ENCODE assay signal across 7 mouse cellular contexts in the genomic region with DNA sequence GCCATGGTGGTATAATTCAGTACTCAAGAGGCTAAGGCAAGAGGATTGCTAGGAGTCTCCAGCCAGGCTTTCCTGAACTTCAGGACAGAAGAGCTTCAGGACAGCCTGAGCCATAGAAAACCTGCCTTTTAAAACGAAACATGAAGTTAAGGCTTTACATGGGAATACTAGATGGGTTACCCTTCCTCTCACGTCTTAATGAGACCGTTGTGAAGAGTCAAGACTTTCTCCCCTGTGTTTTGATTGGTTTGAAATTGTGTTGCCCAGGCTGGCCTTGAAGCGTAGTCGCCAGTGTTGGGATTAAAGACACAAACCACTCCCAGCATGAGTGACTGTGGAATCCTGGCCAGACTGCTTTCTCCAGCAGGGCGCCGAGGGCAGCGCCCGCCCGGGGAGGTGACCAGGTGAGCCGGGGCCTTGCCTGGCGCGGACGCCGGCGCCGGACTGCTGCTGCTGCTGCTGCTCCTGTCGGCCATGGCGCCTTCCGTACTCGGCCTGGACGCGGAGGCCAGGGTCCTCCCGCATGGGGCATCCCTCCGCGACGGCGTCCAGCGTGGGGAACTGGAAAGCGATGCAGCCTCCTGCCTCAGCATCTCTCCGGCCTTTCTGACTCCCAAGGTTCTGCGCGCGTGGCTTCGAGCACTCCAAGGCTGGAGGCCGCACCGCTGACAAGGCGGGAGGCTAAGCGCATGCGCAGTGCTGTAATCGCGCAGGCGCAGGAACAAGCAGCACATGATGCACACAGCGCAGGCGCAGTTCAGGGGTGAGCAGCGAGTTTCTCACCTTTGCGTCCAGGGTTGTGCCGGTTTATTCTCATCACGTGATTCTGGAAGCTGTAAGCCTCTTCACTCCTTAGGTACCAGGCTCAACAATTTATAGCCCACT. TPM values are rescaled to one million over a fixed set of nuclear protein-coding genes. Genes with fewer than 3 reads are reported as not detected.
DNase-seq lines count a peak whose midpoint lies in the region; ATAC-seq and TF ChIP-seq lines count a peak whose summit lies in the region.

No protein-coding gene starts in this region.

- no peak for DNase-seq in lung, embryonic 14.5 days
- no peak for DNase-seq in lung, adult 2 months
- peak; percentile 90 for DNase-seq in testis, postnatal 14 days (ENCODE audit: low spot score)
- no peak for DNase-seq in layer of hippocampus, postnatal 25 days (ENCODE audit: extremely low spot score in 1 of 2, low spot score in 1 of 2)
- DNase-seq in adrenal gland, postnatal 36 days: no peak

- H3K4me3 ChIP-seq in lung, embryonic 14.5 days (ENCODE audit: low read depth, low read length): no peak overlapping the region
- H3K4me3 ChIP-seq in lung, adult 2 months (replicated peaks; ENCODE audit: extremely low read depth, low read depth, low read length): no peak overlapping the region
- no peak overlapping the region for H3K4me3 ChIP-seq in forebrain, embryonic 15.5 days
- H3K4me3 ChIP-seq in liver, embryonic 12.5 days: no peak overlapping the region

- H3K4me1 ChIP-seq in lung, embryonic 14.5 days (ENCODE audit: insufficient read depth): peaks cover 5% of the 10 kb centered on the region; the same call in 1 of the 2 replicates
- peaks cover 1% of the 10 kb centered on the region; the same call in 1 of the 2 replicates for H3K4me1 ChIP-seq in lung, adult 2 months (ENCODE audit: control insufficient read depth, insufficient read depth, low read length)
- H3K4me1 ChIP-seq in forebrain, embryonic 15.5 days: peaks cover 12% of the 10 kb centered on the region
- H3K4me1 ChIP-seq in liver, embryonic 12.5 days: peaks cover 57% of the 10 kb centered on the region

- H3K4me2 ChIP-seq in lung, embryonic 14.5 days: no peak overlapping the region
- no peak overlapping the region for H3K4me2 ChIP-seq in forebrain, embryonic 15.5 days (replicated peaks)
- H3K4me2 ChIP-seq in liver, embryonic 12.5 days: no peak overlapping the region

- H3K36me3 ChIP-seq in lung, embryonic 14.5 days (ENCODE audit: insufficient read depth): peaks cover 74% of the 10 kb centered on the region
- peaks cover 61% of the 10 kb centered on the region for H3K36me3 ChIP-seq in forebrain, embryonic 15.5 days
- peaks cover 74% of the 10 kb centered on the region for H3K36me3 ChIP-seq in liver, embryonic 12.5 days

- peak; percentile 30 for ATAC-seq in lung, embryonic 14.5 days (ENCODE audit: insufficient read depth)
- ATAC-seq in forebrain, embryonic 15.5 days (replicated peaks): peak; percentile 49; the same call in 1 of the 2 replicates
- ATAC-seq in liver, embryonic 12.5 days: peak; percentile 55

- no peak overlapping the region for H3K27ac ChIP-seq in lung, embryonic 14.5 days (ENCODE audit: low read depth)
- H3K27ac ChIP-seq in forebrain, embryonic 15.5 days (replicated peaks): no peak overlapping the region
- peak overlapping the region; percentile 45 for H3K27ac ChIP-seq in liver, embryonic 12.5 days

- no peak for TF ChIP-seq POLR2A in lung, adult 2 months (IDR thresholded peaks at IDR 0.05; ENCODE audit: borderline replicate concordance, extremely low read depth, low read depth, low read length)

- no peaks in the 10 kb centered on the region for H3K27me3 ChIP-seq in lung, embryonic 14.5 days (ENCODE audit: insufficient read depth, low read length)
- H3K27me3 ChIP-seq in forebrain, embryonic 15.5 days: no peaks in the 10 kb centered on the region
- H3K27me3 ChIP-seq in liver, embryonic 12.5 days (replicated peaks): no peaks in the 10 kb centered on the region

- no peak overlapping the region for H3K9ac ChIP-seq in lung, embryonic 14.5 days
- no peak overlapping the region for H3K9ac ChIP-seq in forebrain, embryonic 15.5 days (replicated peaks)
- no peak overlapping the region for H3K9ac ChIP-seq in liver, embryonic 12.5 days

- TF ChIP-seq CTCF in lung, embryonic 14.5 days (IDR thresholded peaks at IDR 0.05; ENCODE audit: low read depth): no peak
- TF ChIP-seq CTCF in lung, adult 2 months (IDR thresholded peaks at IDR 0.05; ENCODE audit: insufficient read depth, low read length): no peak

- no peaks in the 10 kb centered on the region for H3K9me3 ChIP-seq in lung, embryonic 14.5 days (ENCODE audit: low read depth, low read length)
- no peaks in the 10 kb centered on the region for H3K9me3 ChIP-seq in forebrain, embryonic 15.5 days
- H3K9me3 ChIP-seq in liver, embryonic 12.5 days (replicated peaks): no peaks in the 10 kb centered on the region

- 81% methylated on average over 49 of the region's 49 CpGs for WGBS in lung, embryonic 14.5 days
- WGBS in lung, adult 2 months: 89% methylated on average over 49 of the region's 49 CpGs
- WGBS in forebrain, embryonic 15.5 days: 85% methylated on average over 49 of the region's 49 CpGs
- WGBS in liver, embryonic 12.5 days (ENCODE audit: insufficient replicate concordance): 80% methylated on average over 49 of the region's 49 CpGs

RNA-seq across cellular contexts. Expression of a gene that starts 0.4 kb away (rescaled TPM):
- polyA plus RNA-seq in lung, embryonic 14.5 days (2014; fragmentation: Nextera tagmentation; extraction: Ambion mirVana): 0.17 and 0.26 TPM in 2 replicates
- 0.05 and 0.06 TPM in 2 replicates for polyA plus RNA-seq in lung, adult 2 months (2012; rRNA removed)
- 0.15 and 0.27 TPM in 2 replicates for polyA plus RNA-seq in forebrain, embryonic 15.5 days (2015; fragmentation: Nextera tagmentation; extraction: Ambion mirVana)
- 0.10 and 0.11 TPM in 2 replicates for polyA plus RNA-seq in liver, embryonic 12.5 days (2016; fragmentation: Nextera tagmentation; extraction: Ambion mirVana)
- under 1 TPM; 0.26 to 0.27 TPM for total RNA-seq in layer of hippocampus, postnatal 25 days (2021)
- total RNA-seq in adrenal gland, postnatal 36 days (2021): under 1 TPM; 0.07 to 0.13 TPM

RNA-seq across cellular contexts. Expression of a gene that starts 7.3 kb away (rescaled TPM):
- 52.1 and 54.4 TPM in 2 replicates for polyA plus RNA-seq in lung, embryonic 14.5 days (2014; fragmentation: Nextera tagmentation; extraction: Ambion mirVana)
- polyA plus RNA-seq in lung, adult 2 months (2012; rRNA removed): 22.4 and 29.7 TPM in 2 replicates
- polyA plus RNA-seq in forebrain, embryonic 15.5 days (2015; fragmentation: Nextera tagmentation; extraction: Ambion mirVana): 44.0 and 47.0 TPM in 2 replicates
- polyA plus RNA-seq in liver, embryonic 12.5 days (2016; fragmentation: Nextera tagmentation; extraction: Ambion mirVana): 60.8 and 62.2 TPM in 2 replicates
- total RNA-seq in layer of hippocampus, postnatal 25 days (2021): 10 to 100 TPM; 72.8 to 73.1 TPM
- 100 to 1,000 TPM in 1 of 2 experiments, 10 to 100 TPM in 1; 94.1 to 114 TPM for total RNA-seq in adrenal gland, postnatal 36 days (2021)

RNA-seq across cellular contexts. Expression of a gene that starts 38.9 kb away (rescaled TPM):
- polyA plus RNA-seq in lung, embryonic 14.5 days (2014; fragmentation: Nextera tagmentation; extraction: Ambion mirVana): 45.7 and 47.6 TPM in 2 replicates
- polyA plus RNA-seq in lung, adult 2 months (2012; rRNA removed): 27.1 and 62.3 TPM in 2 replicates
- 38.9 and 41.4 TPM in 2 replicates for polyA plus RNA-seq in forebrain, embryonic 15.5 days (2015; fragmentation: Nextera tagmentation; extraction: Ambion mirVana)
- polyA plus RNA-seq in liver, embryonic 12.5 days (2016; fragmentation: Nextera tagmentation; extraction: Ambion mirVana): 51.7 and 53.4 TPM in 2 replicates
- total RNA-seq in layer of hippocampus, postnatal 25 days (2021): 10 to 100 TPM; 40.7 to 48.4 TPM
- 100 to 1,000 TPM; 752 to 759 TPM for total RNA-seq in adrenal gland, postnatal 36 days (2021)
